Mouse (Mus musculus) embryonic facial prominence, embryonic 12.5 days (tissue): ENCODE measurements around the gene Cd82. TPM values are rescaled to one million over a fixed set of nuclear protein-coding genes. Genes with fewer than 3 reads are reported as not detected.

ENCODE experiments used
- ATAC-seq: fragments of 200-750 bp; cut with Nextera tagmentation; 2 replicates; pipeline ENCODE4 v1.8.0; 2017; ENCODE audit not compliant: insufficient number of reproducible peaks, insufficient read depth, low FRiP score, low TSS enrichment
- H3K27ac ChIP-seq: fragments of 300-500 bp; sonication (generic); 2 replicates; pipeline ENCODE4 v1.5.1; 2016; ENCODE audit warnings: mild to moderate bottlenecking
- H3K27me3 ChIP-seq: fragments of 300-500 bp; sonication (generic); 2 replicates; pipeline ENCODE4 v1.6.1; 2016; ENCODE audit warnings: mild to moderate bottlenecking, moderate library complexity
- H3K36me3 ChIP-seq: fragments of 300-500 bp; sonication (generic); 2 replicates; pipeline ENCODE4 v1.6.1; 2016; ENCODE audit warnings: mild to moderate bottlenecking
- H3K4me1 ChIP-seq: fragments of 300-500 bp; sonication (generic); 2 replicates; pipeline ENCODE4 v1.6.1; 2016
- H3K4me2 ChIP-seq: fragments of 300-500 bp; sonication (generic); replicated peaks from 2 replicates; pipeline ENCODE4 v1.6.1; 2016; ENCODE audit warnings: mild to moderate bottlenecking, moderate library complexity
- H3K4me3 ChIP-seq: fragments of 300-500 bp; sonication (generic); 2 replicates; pipeline ENCODE4 v1.5.1; 2016; ENCODE audit warnings: mild to moderate bottlenecking
- H3K9ac ChIP-seq: fragments of 300-500 bp; sonication (generic); 2 replicates; pipeline ENCODE4 v1.6.1; 2016; ENCODE audit warnings: mild to moderate bottlenecking, moderate library complexity
- H3K9me3 ChIP-seq: fragments of 300-500 bp; sonication (generic); 2 replicates; pipeline ENCODE4 v1.6.1; 2016; ENCODE audit warnings: mild to moderate bottlenecking, moderate library complexity
- WGBS: fragments of 180-500 bp; shearing (Covaris S2); methylation state at CpG from one replicate; pipeline ENCODE4 v1.1.7; 2016; 5-methylcytosine and 5-hydroxymethylcytosine counted together
- polyA plus RNA-seq: library from polyadenylated mRNA; unstranded; fragments of >200 nt; fragmentation: Nextera tagmentation; extraction: Ambion mirVana; gene quantifications from 2 replicates; pipeline ENCODE4 v1.2.1, GENCODE M21; 2016

Cd82 gene
- polyA plus RNA-seq, 1 experiment from 2014 or later: 24.6 TPM

DNA sequence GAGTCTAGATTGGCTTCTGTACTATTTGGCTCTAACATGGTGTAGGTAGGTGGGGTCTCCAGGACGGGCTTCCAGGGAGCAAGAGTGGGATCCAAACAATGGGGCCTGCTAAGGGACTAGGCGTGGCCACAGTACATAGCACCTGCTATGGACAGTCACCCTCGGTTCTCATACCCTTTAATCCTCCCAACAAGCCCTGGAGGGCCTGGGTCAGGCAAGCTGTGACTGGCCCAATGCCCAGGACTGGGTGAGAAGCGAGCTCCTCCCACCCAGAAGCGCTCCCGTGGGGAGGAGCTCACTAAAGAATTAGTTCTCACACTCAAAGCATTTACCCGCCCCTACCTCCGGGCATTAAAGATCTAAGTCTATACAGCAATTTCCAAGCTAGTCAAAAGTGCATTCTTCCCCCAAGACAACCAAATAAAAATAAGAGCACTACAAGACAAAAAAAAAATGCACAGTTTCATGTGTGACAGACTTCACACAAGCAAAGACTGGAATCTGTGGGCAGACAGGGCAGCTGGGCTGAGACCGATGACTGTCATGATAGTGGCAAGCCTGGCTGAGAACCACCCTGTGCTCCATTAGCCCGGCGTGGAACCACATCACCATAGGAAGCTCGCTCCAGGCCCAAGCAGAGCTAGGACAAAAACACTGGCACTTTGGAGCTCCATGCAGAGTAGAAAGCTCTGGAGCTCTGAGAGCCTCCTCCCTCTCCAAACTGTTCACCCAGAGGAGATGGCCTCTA, 23.0 kb downstream of the Cd82 start:
- Histone ChIP-seq H3K4me1 (peaks cover 34% of the 10 kb centered on the region), H3K27me3 (no peaks in the 10 kb centered on the region), H3K27ac (peak overlapping the region; percentile 43), H3K9ac (no peak overlapping the region), H3K36me3 (no peaks in the 10 kb centered on the region), H3K4me3 (no peak overlapping the region), H3K9me3 (no peaks in the 10 kb centered on the region), H3K4me2 (no peak overlapping the region)
- no peak for ATAC-seq
- 68% methylated on average over 12 of the region's 12 CpGs for WGBS

DNA sequence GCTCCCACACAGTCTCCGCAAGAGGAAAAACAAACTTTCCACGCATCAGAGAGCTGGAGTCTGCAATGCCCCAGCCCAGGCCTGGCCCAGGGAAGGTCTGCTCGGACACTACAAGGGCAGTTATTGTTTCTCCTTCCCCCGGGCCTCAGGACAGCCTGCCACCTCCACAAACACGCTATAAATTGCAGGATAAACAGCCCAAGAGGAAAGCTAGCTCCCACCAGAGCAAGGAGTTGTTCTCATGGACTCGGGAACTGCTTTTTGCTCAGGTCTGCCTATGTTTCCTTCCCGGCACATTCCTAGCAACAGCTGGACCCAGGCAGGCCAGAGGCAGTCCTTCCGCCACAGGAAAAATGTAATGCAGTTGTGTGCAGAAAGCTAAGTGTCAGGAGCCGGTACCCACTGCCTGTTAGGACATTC, 23.6 kb downstream of the Cd82 start:
- Histone ChIP-seq H3K4me3 (no peak overlapping the region), H3K27ac (peak overlapping the region; percentile 3; the same call in 1 of the 2 replicates), H3K9ac (no peak overlapping the region), H3K27me3 (no peaks in the 10 kb centered on the region), H3K4me2 (no peak overlapping the region), H3K4me1 (peaks cover 34% of the 10 kb centered on the region), H3K9me3 (no peaks in the 10 kb centered on the region), H3K36me3 (no peaks in the 10 kb centered on the region)
- ATAC-seq: no peak
- 37% methylated on average over 9 of the region's 9 CpGs for WGBS

DNA sequence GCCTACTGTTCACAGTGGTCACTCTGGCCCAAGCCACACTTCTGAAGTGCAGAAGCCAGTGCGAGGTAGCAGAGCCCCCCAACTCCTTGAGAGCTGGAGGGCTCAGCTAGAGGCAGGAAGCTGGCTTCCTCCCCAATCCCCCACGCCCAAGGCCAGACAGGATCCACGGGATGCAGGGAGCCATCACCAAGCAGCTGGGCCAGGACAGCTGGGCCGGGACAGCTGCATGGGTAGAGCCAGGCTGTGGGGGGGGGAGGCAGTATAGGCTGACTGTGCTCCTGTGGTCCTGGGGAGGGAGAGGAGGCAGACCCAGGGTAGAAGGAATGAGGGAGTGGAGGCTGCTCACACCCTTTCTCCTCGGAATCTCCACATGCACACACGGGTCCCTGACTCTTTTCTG, 24.6 kb downstream of the Cd82 start:
- H3K27ac ChIP-seq: no peak overlapping the region

DNA sequence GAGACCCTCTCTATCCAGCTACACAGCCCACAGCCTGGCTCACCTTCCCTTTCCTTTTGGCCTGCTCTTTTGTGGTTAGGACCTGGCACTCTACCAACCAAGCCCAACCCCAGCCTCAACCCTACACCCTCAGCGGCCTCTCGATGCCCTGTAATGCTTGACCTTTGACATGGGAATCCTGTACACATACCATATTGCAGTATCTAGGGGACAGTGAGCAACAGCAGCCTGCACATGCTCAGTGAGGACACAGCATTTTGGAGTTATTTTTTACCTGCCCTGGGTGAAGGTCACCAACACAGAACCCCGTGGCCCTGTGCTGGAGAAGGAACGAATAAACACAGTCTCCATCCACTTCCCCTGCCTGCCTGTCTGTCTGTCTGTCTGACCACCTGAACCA, 27.4 kb downstream of the Cd82 start:
- no peak overlapping the region for H3K4me2 ChIP-seq
- H3K4me3 ChIP-seq: no peak overlapping the region
- H3K27ac ChIP-seq: no peak overlapping the region
- 67% methylated on average over 4 of the region's 4 CpGs for WGBS
- no peak for ATAC-seq
- H3K36me3 ChIP-seq: no peaks in the 10 kb centered on the region
- H3K9me3 ChIP-seq: no peaks in the 10 kb centered on the region
- no peak overlapping the region for H3K9ac ChIP-seq
- H3K4me1 ChIP-seq: peaks cover 40% of the 10 kb centered on the region
- H3K27me3 ChIP-seq: no peaks in the 10 kb centered on the region

More for the DNA sequence above, 24.6 kb downstream of the Cd82 start:
- H3K27me3 ChIP-seq: no peaks in the 10 kb centered on the region
- 55% methylated on average over 6 of the region's 6 CpGs for WGBS
- H3K4me2 ChIP-seq: no peak overlapping the region
- H3K9ac ChIP-seq: no peak overlapping the region
- H3K4me3 ChIP-seq: no peak overlapping the region
- no peaks in the 10 kb centered on the region for H3K9me3 ChIP-seq
- 0 out of 2 replicates have a peak, but pooled peaks have one; percentile 12 for ATAC-seq
- H3K4me1 ChIP-seq: peaks cover 37% of the 10 kb centered on the region
- H3K36me3 ChIP-seq: no peaks in the 10 kb centered on the region

DNA sequence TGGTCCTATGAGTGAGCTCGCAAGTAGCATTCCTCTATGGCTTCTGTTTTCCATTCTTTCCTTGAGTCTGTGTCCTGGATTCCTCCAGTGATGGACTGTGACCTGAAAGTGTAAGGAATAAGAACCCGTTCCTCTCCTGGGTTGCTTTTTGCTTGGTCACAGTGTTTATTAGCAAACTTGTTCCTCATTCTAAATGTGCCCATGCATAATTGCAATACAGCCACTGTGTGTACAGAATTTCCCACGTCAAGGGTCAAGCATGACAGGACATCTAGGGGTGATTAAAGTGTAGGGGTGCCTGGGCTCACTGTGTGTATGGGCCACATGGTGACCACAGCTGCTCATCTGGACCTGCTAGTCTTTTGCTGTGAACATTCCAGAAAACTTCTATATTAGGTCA, 28.0 kb downstream of the Cd82 start:
- Histone ChIP-seq H3K27me3 (no peaks in the 10 kb centered on the region), H3K27ac (no peak overlapping the region)

DNA sequence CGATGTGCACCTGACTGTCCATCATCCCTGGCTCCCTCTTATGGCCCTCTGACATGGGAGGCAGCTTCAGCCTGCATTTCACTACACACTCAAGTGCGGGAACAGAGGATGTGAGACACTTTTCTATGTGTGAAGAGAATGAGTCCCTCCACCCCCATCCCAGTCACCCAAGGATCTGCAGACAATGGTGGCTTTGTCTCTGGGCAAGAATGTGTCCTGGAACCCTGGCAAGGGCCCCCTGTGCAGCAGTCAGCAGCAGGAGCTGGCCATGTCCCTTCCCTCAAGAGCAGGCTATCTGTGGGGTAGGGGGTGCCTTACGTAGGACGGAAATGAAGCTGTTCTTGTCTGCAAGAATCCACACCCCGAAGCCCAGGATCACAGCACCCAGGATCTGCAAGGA, 29.4 kb downstream of the Cd82 start:
- Histone ChIP-seq H3K9me3 (no peaks in the 10 kb centered on the region), H3K36me3 (no peaks in the 10 kb centered on the region), H3K27ac (peak overlapping the region; percentile 11; the same call in 1 of the 2 replicates), H3K4me1 (peaks cover 27% of the 10 kb centered on the region), H3K9ac (no peak overlapping the region), H3K4me2 (no peak overlapping the region), H3K27me3 (no peaks in the 10 kb centered on the region), H3K4me3 (no peak overlapping the region)
- ATAC-seq: no peak
- WGBS: 50% methylated on average over 5 of the region's 5 CpGs

More for the DNA sequence above, 28.0 kb downstream of the Cd82 start:
- peaks cover 37% of the 10 kb centered on the region for H3K4me1 ChIP-seq
- H3K9me3 ChIP-seq: no peaks in the 10 kb centered on the region
- WGBS: 89% methylated on average over 3 of the region's 3 CpGs
- ATAC-seq: no peak
- H3K4me2 ChIP-seq: no peak overlapping the region
- H3K36me3 ChIP-seq: no peaks in the 10 kb centered on the region
- H3K4me3 ChIP-seq: no peak overlapping the region
- no peak overlapping the region for H3K9ac ChIP-seq

DNA sequence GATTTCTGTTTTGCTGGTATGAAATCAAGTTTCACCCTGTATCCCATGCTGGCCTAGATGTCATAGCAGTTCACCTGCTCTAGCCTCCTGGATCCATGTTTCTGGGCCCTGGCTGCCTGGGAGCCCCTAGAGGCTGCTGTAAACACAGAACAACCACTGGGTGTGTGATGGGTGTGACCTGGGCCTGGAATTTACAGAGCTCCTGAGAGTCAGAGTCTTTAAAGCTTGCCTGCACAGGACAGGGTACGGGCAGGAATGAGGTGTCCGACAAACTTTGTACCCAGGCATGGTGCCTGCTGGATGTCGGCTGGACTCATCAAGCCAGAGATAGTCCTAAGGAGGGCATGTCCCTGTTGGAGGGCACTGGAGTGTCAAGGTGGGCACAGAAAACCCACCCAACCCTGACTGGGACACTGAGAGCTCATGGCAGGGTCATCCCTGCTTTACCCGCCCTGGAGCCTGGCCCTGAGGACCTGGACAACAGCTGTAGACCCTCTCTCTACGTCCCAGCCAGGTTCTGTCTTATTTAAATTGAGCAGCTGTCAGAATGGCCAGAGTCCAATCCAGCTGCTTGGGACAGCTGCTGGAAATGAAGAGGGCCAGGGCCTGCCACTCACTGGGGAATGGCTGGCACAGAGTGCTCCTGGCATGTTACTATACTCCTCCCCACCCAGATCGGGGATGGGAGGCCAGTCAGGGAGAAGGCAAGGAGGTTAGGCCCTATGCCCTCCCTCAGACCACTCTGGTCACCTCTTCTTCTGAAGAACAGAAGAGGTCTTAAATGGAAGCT, 30.1 kb downstream of the Cd82 start:
- no peak overlapping the region for H3K9ac ChIP-seq

DNA sequence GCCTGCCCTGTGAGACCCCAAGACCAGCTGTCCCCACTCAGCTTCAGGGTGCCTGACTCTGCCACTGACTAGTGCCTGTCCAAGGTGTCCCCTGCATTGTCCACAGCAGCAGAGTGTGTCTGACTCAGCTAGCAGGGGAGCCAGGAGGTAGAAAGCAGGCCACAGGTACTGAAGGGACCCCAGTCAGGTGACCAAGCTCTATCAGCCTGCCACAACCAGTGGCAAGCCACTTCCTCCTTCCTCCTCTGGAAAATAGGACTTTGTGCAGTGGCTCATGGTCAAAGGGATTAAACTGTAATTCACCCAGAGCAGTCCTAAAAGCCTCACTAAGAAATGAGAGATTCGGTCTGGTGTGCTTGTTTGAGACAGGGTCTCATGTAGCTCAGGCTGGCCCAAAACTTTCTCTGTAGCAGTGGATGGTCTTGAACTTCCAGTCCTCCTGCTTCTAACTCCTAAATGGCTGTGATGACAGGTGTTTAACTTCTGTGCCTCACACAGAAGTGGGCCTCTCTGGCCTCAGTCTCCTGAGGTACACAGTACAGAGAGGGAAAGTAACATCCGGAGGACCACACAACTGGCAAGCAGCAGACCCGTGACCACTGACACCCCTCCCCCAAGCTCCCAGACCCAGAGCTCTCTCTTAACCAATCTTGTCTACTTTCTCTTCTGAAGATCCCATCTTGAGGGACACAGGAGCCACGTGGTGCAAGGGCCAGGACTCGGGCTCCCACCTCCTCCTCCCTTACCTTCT, 31.2 kb downstream of the Cd82 start:
- Histone ChIP-seq H3K27me3 (no peaks in the 10 kb centered on the region), H3K4me2 (no peak overlapping the region), H3K36me3 (no peaks in the 10 kb centered on the region), H3K9me3 (no peaks in the 10 kb centered on the region), H3K27ac (no peak overlapping the region), H3K4me1 (peaks cover 13% of the 10 kb centered on the region), H3K4me3 (no peak overlapping the region), H3K9ac (no peak overlapping the region)
- no peak for ATAC-seq
- WGBS: 63% methylated on average over 5 of the region's 5 CpGs

More for the DNA sequence above, 30.1 kb downstream of the Cd82 start:
- no peak for ATAC-seq
- Histone ChIP-seq H3K4me1 (peaks cover 23% of the 10 kb centered on the region), H3K9me3 (no peaks in the 10 kb centered on the region), H3K36me3 (no peaks in the 10 kb centered on the region), H3K27ac (no peak overlapping the region), H3K4me3 (no peak overlapping the region), H3K4me2 (no peak overlapping the region), H3K27me3 (no peaks in the 10 kb centered on the region)
- 85% methylated on average over 6 of the region's 6 CpGs for WGBS

DNA sequence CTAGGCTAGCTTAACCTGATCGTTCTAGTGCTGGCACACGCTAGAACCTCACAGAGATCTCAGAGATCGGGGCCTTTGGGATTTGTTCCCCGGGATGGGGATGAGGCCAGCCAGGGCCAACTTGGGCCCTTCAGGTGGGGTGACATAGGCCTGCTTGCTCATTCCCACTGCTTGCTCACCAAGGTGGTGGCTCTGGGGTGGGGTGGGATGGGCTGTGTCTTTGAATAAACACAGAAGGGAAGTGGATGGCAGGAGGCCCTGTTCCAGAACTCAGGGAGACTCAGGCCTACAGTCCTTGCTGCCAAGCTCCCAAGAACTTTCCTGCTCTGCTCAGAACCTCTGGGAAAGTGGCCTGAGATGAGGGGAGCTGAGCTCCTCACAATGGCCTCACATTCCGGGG, 31.9 kb downstream of the Cd82 start:
- Histone ChIP-seq H3K4me3 (no peak overlapping the region), H3K27ac (no peak overlapping the region), H3K4me1 (peaks cover 9% of the 10 kb centered on the region; the same call in 1 of the 2 replicates), H3K9me3 (no peaks in the 10 kb centered on the region), H3K27me3 (no peaks in the 10 kb centered on the region), H3K36me3 (no peaks in the 10 kb centered on the region), H3K4me2 (no peak overlapping the region), H3K9ac (no peak overlapping the region)
- ATAC-seq: no peak
- 86% methylated on average over 5 of the region's 5 CpGs for WGBS

DNA sequence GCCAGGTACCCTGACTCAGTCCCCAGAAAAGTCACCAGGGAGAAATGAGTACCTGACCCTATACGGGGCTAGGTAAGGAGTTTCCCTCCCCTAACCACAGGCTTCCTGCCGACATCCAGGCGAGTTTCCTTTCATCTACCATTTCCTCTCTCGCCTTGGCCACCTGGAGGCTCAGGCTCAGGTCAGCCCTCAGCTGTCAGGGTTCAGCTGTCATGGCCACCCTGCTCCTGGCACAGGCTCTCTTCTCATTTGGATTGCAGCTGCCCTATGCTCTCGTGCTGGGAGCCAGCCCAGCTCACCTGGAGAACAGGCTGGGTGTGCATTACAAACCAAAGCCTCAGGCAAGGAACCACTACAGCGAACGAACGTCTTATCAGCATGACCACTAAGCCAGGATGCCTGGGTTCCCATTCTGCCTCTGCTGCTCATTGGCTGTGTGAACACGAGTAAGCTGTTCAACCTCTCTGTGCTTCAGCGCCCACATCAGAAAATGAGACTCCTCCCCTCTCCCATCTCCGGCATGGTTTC, 34.9 kb downstream of the Cd82 start:
- no peak overlapping the region for H3K27ac ChIP-seq
- WGBS: 44% methylated on average over 11 of the region's 11 CpGs
- H3K4me3 ChIP-seq: no peak overlapping the region
- ATAC-seq: no peak
- no peak overlapping the region for H3K9ac ChIP-seq
- H3K4me2 ChIP-seq: no peak overlapping the region
- no peaks in the 10 kb centered on the region for H3K27me3 ChIP-seq
- H3K36me3 ChIP-seq: no peaks in the 10 kb centered on the region
- H3K9me3 ChIP-seq: no peaks in the 10 kb centered on the region
- H3K4me1 ChIP-seq: peaks cover 3% of the 10 kb centered on the region; the same call in 1 of the 2 replicates

DNA sequence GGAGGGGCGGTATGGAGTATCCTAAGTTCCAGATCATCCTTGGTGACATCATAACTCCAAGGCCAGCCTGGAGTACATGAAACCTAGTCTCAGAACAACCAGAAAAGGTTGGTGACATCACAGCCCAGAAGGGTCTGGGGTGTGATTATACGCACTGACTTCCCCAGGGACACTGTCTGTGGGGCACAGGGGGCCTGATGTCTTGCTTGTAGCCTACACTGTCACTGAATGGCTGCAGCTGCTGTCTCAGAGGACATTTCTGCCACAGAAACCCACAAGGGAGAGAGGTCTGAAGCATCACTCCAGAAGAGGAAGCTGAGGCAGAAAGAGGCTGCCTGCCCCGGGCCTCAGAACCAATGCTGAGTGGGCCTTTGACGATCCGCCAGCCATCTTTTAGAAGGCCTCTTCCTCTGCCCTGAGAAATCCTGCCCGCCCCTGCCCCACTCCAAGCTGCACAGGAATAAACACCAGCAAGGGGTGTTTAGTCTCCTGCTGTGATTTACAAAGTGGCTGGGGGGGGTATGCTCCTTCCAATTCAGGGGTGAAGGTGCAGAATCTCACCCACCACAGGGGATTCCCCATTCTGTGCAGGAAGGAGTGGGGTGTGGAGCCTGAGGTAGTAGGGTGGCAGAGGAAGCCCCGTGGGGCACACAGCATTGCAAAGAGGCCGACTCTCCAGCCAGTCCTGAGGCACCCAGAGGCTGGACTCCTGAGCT, 35.8 kb downstream of the Cd82 start:
- H3K9me3 ChIP-seq: no peaks in the 10 kb centered on the region
- H3K27me3 ChIP-seq: no peaks in the 10 kb centered on the region
- H3K36me3 ChIP-seq: no peaks in the 10 kb centered on the region
- no peak overlapping the region for H3K27ac ChIP-seq
- H3K4me2 ChIP-seq: no peak overlapping the region
- no peak overlapping the region for H3K9ac ChIP-seq
- WGBS: 62% methylated on average over 8 of the region's 8 CpGs
- ATAC-seq: no peak
- no peak overlapping the region for H3K4me3 ChIP-seq
- H3K4me1 ChIP-seq: no peaks in the 10 kb centered on the region
